Mouse (Mus musculus) bone marrow, adult 2 months (tissue): ENCODE results near the gene Nhlrc2.

ENCODE experiments used
- CTCF ChIP-seq: fragments of 200-500 bp; IDR thresholded peaks from 2 replicates; pipeline ENCODE4 v1.5.1; 2011; ENCODE audit warnings: low read length, control low read depth; ENCODE audit not compliant: control insufficient read depth, insufficient read depth
- POLR2A ChIP-seq: fragments of 200-500 bp; IDR thresholded peaks from 2 replicates; pipeline ENCODE4 v1.6.1; 2011; ENCODE audit warnings: low read depth, mild to moderate bottlenecking, control low read depth, low read length, borderline replicate concordance; ENCODE audit not compliant: control insufficient read depth

- TF ChIP-seq POLR2A (no peak), CTCF (peak; percentile 13; the same call in 1 of the 2 replicates)
Observed at GRCm38 (mm10) chr19:56566041-56566440, 18.0 kb downstream of the Nhlrc2 start.
